Mouse (Mus musculus): ENCODE data around the gene Ccnb2.

The Ccnb2 gene

DNA sequence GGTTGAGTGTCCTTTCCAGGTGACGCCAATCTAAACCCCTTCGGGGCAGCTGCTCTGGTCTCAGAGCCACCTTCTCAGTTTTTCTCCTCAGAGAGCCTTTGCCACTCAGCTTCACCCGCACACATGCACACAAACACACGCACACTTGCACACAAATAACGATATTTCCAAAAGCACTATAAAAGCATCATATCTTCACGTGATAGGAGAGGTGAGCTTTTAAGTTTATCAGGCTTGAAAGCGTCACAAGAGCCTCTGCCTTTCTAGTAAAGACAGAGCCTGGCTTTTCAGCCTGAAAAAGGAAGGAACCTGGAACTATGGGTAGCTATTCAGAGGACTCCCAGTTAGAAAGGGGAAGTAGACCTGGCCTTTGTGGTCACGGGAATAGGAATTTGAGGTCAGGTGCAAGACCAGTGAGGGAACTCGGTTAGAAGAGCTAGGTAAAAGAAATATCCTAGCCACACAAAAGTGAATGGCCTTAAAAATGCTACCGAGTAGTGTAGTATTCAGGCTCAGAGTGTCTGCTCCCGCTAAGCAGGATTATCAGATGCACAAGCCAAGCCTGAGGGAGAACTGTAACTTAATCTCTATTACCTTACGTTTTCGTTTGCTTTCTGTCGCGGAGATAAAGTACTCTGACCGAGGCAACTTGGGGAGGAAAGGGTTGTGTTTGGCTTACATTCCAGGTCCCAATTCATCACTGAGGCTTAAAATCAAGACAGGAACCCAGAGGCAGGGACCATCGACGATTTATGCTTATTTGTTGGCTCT is 36.2 kb downstream of the Ccnb2 start:
- DNase-seq (ENCODE audit: extremely low read depth, low read depth): peak; percentile 80

DNA sequence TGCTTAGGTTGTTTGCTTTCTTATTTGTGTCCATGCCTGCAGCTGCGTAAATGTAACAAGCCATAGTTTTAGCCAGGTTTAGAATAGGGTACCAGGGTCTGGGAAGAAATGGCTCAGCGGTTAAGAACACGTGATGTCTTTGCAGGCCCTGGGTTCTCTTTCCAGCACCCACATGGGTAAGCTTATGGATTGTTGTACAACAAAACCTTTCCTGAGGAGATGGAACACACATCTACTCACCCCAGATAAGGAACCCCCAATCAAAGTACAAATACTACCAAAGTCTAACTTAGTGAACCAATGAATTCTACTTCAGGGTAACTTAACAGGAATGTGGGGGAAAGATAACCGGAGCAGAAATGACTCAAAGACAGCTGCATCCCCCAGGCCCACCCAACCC is 36.9 kb downstream of the Ccnb2 start:
- peak; percentile 46 for DNase-seq (ENCODE audit: extremely low read depth, low read depth)

DNA sequence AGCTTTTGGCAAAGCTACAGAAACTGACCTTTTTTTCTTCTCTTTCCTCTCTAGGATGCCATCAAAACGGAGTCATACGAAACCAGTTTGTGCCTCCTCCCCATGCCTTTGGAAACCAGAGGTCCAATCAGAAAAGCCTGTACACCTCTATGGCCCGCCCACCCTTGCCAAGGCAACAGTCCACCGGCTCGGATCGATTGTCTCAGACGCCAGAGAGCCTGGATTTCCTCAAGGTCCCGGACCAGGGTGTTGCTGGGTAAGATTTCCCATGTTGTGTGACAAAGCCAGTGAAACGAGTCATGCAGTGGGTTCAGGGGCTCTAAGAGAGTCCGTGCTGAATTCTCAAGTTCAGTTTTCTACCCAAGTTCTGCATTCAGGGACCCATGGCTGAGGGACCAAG is 37.6 kb downstream of the Ccnb2 start:
- DNase-seq (ENCODE audit: extremely low read depth, low read depth): peak; percentile 75

DNA sequence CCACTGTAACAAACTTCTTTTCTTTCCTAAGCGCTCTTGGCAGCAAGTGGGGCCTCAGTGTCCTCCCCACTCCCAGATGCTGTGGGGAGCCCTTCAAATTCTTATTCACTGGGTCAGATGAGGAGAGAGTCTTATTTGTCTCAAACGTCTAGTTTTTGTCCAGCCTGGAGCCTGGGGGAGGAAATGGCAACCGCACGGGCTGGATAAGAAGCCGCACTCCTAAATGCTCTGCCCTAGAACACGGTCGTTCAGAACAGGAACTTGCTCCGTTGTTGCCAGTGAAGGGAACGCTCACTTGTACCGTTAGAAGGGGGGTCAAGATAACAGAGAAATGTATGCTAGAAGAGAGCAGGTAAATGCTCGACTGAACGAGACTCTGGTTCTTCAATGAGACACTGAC is 39.3 kb downstream of the Ccnb2 start:
- peak; percentile 88 for DNase-seq (ENCODE audit: extremely low read depth, low read depth)

DNA sequence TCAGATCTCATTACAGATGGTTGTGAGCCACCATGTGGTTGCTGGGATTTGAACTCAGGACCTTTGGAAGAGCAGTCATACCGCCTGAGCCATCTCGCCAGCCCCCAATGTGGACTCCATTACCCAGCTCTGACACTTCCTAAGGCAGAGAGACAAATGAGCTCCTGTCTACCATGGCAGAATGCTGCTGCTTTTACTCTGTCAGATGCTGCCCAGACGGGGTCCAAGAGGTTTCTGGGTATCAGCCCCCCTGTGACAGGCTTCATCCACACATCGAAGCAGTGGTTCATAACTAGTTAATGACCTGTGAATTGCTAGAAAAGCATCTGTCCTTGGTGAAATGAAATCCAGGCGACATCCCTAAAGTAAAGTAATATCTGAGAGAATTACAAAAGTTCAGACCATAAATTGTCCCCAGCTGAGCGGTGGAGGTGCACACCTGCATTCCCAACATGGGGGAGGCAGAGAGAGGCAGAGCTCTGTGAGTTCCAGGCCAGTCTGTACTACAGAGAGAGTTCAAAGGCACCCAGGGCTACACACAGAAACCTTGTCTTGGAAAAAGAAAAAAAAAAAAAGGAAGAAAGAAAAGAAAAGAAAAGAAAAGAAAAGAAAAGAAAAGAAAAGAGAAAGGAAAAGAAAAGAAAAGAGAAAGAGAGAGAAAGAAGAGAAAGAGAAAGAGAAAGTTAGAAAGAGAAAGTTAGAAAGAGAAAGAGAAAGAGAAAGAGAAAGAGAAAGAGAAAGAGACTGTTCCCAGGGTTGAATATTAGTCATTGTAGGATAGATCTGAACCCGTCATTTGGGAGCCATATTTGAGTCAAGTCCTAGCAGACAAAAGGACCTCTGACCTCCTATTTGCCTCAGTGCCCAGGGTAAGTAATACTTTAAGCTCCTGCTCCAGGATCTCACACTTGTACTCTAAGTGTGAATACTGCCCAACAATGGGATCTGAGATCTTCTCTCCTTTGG is 41.6 kb downstream of the Ccnb2 start:
- no peak for DNase-seq (ENCODE audit: extremely low read depth, low read depth)

DNA sequence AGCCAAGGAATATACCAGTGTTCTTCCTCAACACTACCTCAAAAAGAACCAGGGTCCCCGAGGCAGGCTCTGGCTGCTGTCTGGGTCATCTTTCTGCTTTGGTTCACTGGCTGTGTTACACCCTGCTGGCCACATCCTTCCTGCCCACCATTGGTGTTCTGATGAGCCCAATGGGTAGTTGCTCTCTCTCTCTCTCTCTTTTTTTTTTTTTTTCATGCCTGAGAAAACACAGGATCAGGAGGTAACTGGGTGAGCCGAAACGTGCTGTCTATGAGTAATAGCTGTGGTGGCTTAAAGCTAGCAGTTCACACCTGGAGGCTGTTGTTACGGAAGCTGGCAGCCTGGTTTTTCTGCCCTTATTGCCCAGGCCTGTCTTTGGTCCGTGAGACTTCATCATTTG is 49.7 kb downstream of the Ccnb2 start:
- no peak for DNase-seq (ENCODE audit: extremely low read depth, low read depth)

DNA sequence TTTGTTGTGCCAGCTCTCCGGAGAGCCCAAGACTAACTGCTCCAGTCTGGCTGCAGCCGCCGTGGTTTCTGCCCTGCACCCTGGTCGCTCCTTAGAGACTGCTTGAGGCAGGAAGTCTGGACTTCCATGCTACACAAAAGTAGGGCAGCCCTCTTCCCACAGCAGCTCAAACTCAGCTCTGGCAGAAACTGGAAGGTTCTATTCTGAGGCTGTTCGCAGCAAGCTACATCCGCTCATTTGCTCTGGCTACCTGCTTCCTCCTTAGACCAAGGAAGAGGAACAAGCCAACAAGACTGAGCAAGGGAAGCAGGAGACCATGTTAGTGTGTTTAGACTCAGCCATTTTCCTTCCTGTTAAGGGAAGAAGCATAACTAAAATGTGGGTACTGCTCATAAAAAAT is 54.4 kb downstream of the Ccnb2 start:
- no peak for DNase-seq (ENCODE audit: extremely low read depth, low read depth)

DNA sequence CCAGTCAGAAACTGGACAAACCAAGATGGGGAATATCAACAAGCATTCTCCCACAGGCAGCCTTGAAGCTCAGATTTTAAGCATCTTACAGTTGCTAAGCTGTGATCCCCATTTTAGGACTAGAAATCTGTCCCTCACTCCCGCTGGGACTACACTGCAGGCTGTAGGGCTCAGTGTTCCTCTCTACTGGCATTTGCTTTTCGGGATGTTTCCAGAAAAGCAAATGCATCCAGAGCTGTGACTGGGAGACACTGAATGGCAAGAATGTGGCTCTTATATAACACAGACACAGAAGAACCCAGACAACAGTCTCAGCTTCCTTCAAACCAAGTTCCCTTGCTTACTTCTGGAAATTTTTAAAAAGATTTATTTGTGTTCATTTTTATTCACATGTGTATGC is 55.4 kb downstream of the Ccnb2 start:
- no peak for DNase-seq (ENCODE audit: extremely low read depth, low read depth)

DNA sequence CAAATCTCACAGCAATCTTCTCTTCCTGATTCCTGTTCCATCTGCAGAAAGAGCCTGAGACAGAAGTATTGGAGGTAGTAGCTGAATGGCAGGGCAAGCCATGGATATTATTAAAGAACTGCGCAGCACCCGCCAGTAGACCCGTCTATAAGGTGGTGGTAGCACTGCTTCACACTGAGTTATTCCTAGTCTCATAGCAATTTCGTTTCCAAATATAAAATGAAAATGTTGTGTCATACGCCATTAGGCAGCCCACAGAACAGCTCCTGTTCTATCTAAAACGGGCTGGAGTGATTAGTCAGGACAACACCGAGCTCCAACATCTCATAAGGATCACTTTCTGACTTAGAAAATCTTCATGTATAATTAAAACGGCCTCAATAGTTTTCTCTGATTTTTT is 56.6 kb downstream of the Ccnb2 start:
- DNase-seq (ENCODE audit: extremely low read depth, low read depth): no peak

DNA sequence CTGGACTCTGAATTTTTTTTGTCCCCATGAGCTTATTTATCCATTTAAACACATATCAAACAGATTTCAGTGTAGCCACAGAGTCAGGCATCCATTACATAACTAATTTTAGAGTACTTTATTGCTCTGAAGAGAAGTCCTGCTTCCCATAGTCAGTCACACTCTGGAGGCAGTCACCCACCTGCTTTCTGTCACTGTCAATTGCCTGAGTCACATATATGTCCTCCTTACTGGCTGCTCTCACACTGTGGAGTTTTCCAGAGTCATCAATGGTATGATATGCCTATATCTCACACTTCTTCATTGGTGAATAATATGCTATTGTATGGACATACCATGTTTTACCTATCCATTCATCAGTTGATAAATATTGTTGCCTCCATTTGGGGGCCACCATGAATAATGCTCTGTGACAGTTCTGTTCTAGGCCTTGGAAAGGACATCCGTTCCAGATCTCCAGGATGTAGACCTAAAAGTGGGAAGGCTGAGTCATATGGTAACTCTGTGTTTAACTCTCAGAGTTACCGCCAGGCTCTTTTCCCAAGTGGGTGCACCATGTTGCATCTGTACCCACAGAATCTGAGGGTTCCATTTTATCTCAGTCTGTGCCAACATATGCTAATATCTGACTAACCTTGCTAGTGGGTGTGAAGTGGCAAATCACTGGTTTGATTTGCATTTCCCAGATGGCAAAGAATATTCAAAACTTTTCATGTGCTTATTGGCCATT is 61.8 kb downstream of the Ccnb2 start:
- DNase-seq (ENCODE audit: extremely low read depth, low read depth): no peak

Measured in MEL-GATA-1-ER (cell line).